Mouse (Mus musculus): ENCODE measurements around the gene Atmin. TPM values are rescaled to one million over a fixed set of nuclear protein-coding genes. Genes with fewer than 3 reads are reported as not detected.

Atmin gene
- polyA plus RNA-seq, 1 experiment from 2014 or later: 16.4 TPM

GRCm38 (mm10) chr8:116969531-116969930, 26.3 kb downstream of the Atmin start:
- Histone ChIP-seq H3K4me2 (ENCODE audit: low read length) (no peak overlapping the region), H3K27me3 (replicated peaks; ENCODE audit: control insufficient read depth, insufficient read depth, low read length) (no peaks in the 10 kb centered on the region), H3K9ac (ENCODE audit: low read length) (no peak overlapping the region), H3K27ac (ENCODE audit: low read depth, low read length) (no peak overlapping the region), H3K36me3 (ENCODE audit: control insufficient read depth, insufficient read depth, low read length) (no peaks in the 10 kb centered on the region), H3K4me1 (ENCODE audit: control insufficient read depth, insufficient read depth, low read length) (no peaks in the 10 kb centered on the region), H3K4me3 (ENCODE audit: low read depth, low read length) (no peak overlapping the region), H3K9me3 (replicated peaks; ENCODE audit: control insufficient read depth, low read length) (no peaks in the 10 kb centered on the region)
- WGBS: 85% methylated on average over 6 of the region's 6 CpGs
- no peak for DNase-seq (ENCODE audit: low spot score)
- ATAC-seq: no peak

DNA sequence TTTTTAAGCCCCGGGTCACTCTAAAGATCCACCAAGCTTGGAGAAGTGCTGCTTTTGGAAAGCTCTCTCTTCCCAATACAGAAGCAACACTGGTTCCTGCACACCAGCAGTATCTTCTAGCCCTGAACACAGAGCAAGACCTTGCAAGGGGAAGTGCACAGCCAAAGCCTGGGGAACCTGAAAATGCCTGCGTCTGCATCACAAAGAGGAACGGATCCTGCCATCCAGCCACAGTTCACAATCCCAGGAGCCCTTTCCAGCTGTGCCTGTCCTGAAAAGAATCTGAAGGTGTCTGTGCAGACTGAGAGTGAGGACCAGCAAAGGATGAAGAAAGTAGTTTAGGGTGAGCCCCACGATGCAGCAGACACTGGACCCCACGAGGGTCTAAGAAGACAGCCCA, 31.9 kb downstream of the Atmin start:
- 39% methylated on average over 5 of the region's 5 CpGs for WGBS
- no peak for ATAC-seq
- H3K4me2 ChIP-seq (ENCODE audit: low read length): no peak overlapping the region
- H3K27me3 ChIP-seq (replicated peaks; ENCODE audit: control insufficient read depth, insufficient read depth, low read length): no peaks in the 10 kb centered on the region
- no peak overlapping the region for H3K27ac ChIP-seq (ENCODE audit: low read depth, low read length)
- H3K4me1 ChIP-seq (ENCODE audit: control insufficient read depth, insufficient read depth, low read length): no peaks in the 10 kb centered on the region
- no peak overlapping the region for H3K9ac ChIP-seq (ENCODE audit: low read length)
- no peaks in the 10 kb centered on the region for H3K9me3 ChIP-seq (replicated peaks; ENCODE audit: control insufficient read depth, low read length)
- DNase-seq (ENCODE audit: low spot score): no peak
- no peak overlapping the region for H3K4me3 ChIP-seq (ENCODE audit: low read depth, low read length)
- no peaks in the 10 kb centered on the region for H3K36me3 ChIP-seq (ENCODE audit: control insufficient read depth, insufficient read depth, low read length)

- H3K9ac ChIP-seq (ENCODE audit: low read length): no peak overlapping the region
Measured at GRCm38 (mm10) chr8:116975606-116976005, 32.4 kb downstream of the Atmin start.

DNA sequence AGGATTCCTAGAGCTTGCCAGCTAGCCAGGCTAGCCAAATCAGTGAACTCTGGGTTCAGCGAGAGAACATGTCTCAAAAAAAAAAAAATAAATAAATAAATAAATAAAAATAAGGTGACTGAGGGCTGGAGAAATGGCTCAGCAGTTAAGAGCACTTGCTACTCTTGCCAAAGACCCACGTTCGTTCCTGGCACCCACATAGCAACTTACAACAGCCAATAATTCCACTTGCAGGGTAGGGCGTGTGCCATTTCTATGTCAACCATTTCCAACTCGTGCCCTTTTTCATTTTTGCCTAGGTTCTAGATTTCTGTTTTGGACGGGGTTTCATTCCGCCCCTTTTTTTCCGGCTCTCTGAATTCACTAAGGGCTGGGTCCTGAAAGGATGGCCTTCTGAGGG, 34.9 kb downstream of the Atmin start:
- Histone ChIP-seq H3K4me1 (ENCODE audit: control insufficient read depth, insufficient read depth, low read length) (no peaks in the 10 kb centered on the region), H3K27ac (ENCODE audit: low read depth, low read length) (no peak overlapping the region), H3K4me2 (ENCODE audit: low read length) (peak overlapping the region; percentile 61), H3K9ac (ENCODE audit: low read length) (peak overlapping the region; percentile 47), H3K27me3 (replicated peaks; ENCODE audit: control insufficient read depth, insufficient read depth, low read length) (no peaks in the 10 kb centered on the region), H3K4me3 (ENCODE audit: low read depth, low read length) (peak overlapping the region; percentile 47), H3K9me3 (replicated peaks; ENCODE audit: control insufficient read depth, low read length) (no peaks in the 10 kb centered on the region), H3K36me3 (ENCODE audit: control insufficient read depth, insufficient read depth, low read length) (no peaks in the 10 kb centered on the region)
- 31% methylated on average over 8 of the region's 8 CpGs for WGBS
- DNase-seq (ENCODE audit: low spot score) (peak; percentile 7), ATAC-seq (no peak)

More at GRCm38 (mm10) chr8:116975606-116976005, 32.4 kb downstream of the Atmin start:
- Histone ChIP-seq H3K36me3 (ENCODE audit: control insufficient read depth, insufficient read depth, low read length) (no peaks in the 10 kb centered on the region), H3K4me3 (ENCODE audit: low read depth, low read length) (no peak overlapping the region), H3K4me1 (ENCODE audit: control insufficient read depth, insufficient read depth, low read length) (no peaks in the 10 kb centered on the region), H3K27ac (ENCODE audit: low read depth, low read length) (no peak overlapping the region), H3K9me3 (replicated peaks; ENCODE audit: control insufficient read depth, low read length) (no peaks in the 10 kb centered on the region), H3K4me2 (ENCODE audit: low read length) (no peak overlapping the region), H3K27me3 (replicated peaks; ENCODE audit: control insufficient read depth, insufficient read depth, low read length) (no peaks in the 10 kb centered on the region)
- no peak for ATAC-seq
- DNase-seq (ENCODE audit: low spot score): no peak
- 55% methylated on average over 5 of the region's 5 CpGs for WGBS

- H3K27me3 ChIP-seq (replicated peaks; ENCODE audit: control insufficient read depth, insufficient read depth, low read length): no peaks in the 10 kb centered on the region
- H3K36me3 ChIP-seq (ENCODE audit: control insufficient read depth, insufficient read depth, low read length): no peaks in the 10 kb centered on the region
- no peaks in the 10 kb centered on the region for H3K4me1 ChIP-seq (ENCODE audit: control insufficient read depth, insufficient read depth, low read length)
- no peaks in the 10 kb centered on the region for H3K9me3 ChIP-seq (replicated peaks; ENCODE audit: control insufficient read depth, low read length)
- DNase-seq (ENCODE audit: low spot score): peak; percentile 99
- peak within 1 kb of the TSS; percentile 47 for H3K9ac ChIP-seq (ENCODE audit: low read length)
- under 1% methylated on average over 46 of the region's 46 CpGs for WGBS
- H3K4me2 ChIP-seq (ENCODE audit: low read length): peak within 1 kb of the TSS; percentile 61
- ATAC-seq: peak; percentile 99
- H3K4me3 ChIP-seq (ENCODE audit: low read depth, low read length): peak within 1 kb of the TSS; percentile 47
- H3K27ac ChIP-seq (ENCODE audit: low read depth, low read length): no peak within 1 kb of the TSS
Measured at GRCm38 (mm10) chr8:116978631-116979256, 35.6 kb downstream of the Atmin start, which contains the start of gene 1700030J22Rik. Gene 1700030J22Rik, minus strand, starts transcription at chr8:116978959.

- no peak overlapping the region for H3K4me3 ChIP-seq (ENCODE audit: low read depth, low read length)
- no peak overlapping the region for H3K9ac ChIP-seq (ENCODE audit: low read length)
- H3K27me3 ChIP-seq (replicated peaks; ENCODE audit: control insufficient read depth, insufficient read depth, low read length): no peaks in the 10 kb centered on the region
- ATAC-seq: no peak
- no peak overlapping the region for H3K27ac ChIP-seq (ENCODE audit: low read depth, low read length)
- H3K4me2 ChIP-seq (ENCODE audit: low read length): no peak overlapping the region
- H3K4me1 ChIP-seq (ENCODE audit: control insufficient read depth, insufficient read depth, low read length): no peaks in the 10 kb centered on the region
- 10% methylated on average over 4 of the region's 4 CpGs for WGBS
- peak; percentile 80 for DNase-seq (ENCODE audit: low spot score)
- no peaks in the 10 kb centered on the region for H3K36me3 ChIP-seq (ENCODE audit: control insufficient read depth, insufficient read depth, low read length)
- no peaks in the 10 kb centered on the region for H3K9me3 ChIP-seq (replicated peaks; ENCODE audit: control insufficient read depth, low read length)
Measured at GRCm38 (mm10) chr8:116980117-116980516, 36.9 kb downstream of the Atmin start.

GRCm38 (mm10) chr8:116989842-116990241, 46.6 kb downstream of the Atmin start:
- H3K36me3 ChIP-seq (ENCODE audit: control insufficient read depth, insufficient read depth, low read length): no peaks in the 10 kb centered on the region; the same call in 1 of the 2 replicates
- H3K9me3 ChIP-seq (replicated peaks; ENCODE audit: control insufficient read depth, low read length): no peaks in the 10 kb centered on the region
- H3K9ac ChIP-seq (ENCODE audit: low read length): no peak overlapping the region
- peaks cover 8% of the 10 kb centered on the region; the same call in 1 of the 2 replicates for H3K4me1 ChIP-seq (ENCODE audit: control insufficient read depth, insufficient read depth, low read length)
- DNase-seq (ENCODE audit: low spot score) (no peak), ATAC-seq (no peak)
- no peaks in the 10 kb centered on the region for H3K27me3 ChIP-seq (replicated peaks; ENCODE audit: control insufficient read depth, insufficient read depth, low read length)
- H3K4me2 ChIP-seq (ENCODE audit: low read length): no peak overlapping the region
- 94% methylated on average over 3 of the region's 3 CpGs for WGBS
- H3K4me3 ChIP-seq (ENCODE audit: low read depth, low read length): no peak overlapping the region
- H3K27ac ChIP-seq (ENCODE audit: low read depth, low read length): no peak overlapping the region

- DNase-seq (ENCODE audit: low spot score) (no peak), ATAC-seq (no peak)
- H3K27ac ChIP-seq (ENCODE audit: low read depth, low read length): no peak overlapping the region
- no peaks in the 10 kb centered on the region for H3K27me3 ChIP-seq (replicated peaks; ENCODE audit: control insufficient read depth, insufficient read depth, low read length)
- H3K9me3 ChIP-seq (replicated peaks; ENCODE audit: control insufficient read depth, low read length): no peaks in the 10 kb centered on the region
- H3K4me1 ChIP-seq (ENCODE audit: control insufficient read depth, insufficient read depth, low read length): peaks cover 8% of the 10 kb centered on the region; the same call in 1 of the 2 replicates
- WGBS: 74% methylated on average over 8 of the region's 8 CpGs
- no peak overlapping the region for H3K4me2 ChIP-seq (ENCODE audit: low read length)
- no peaks in the 10 kb centered on the region; the same call in 1 of the 2 replicates for H3K36me3 ChIP-seq (ENCODE audit: control insufficient read depth, insufficient read depth, low read length)
- no peak overlapping the region for H3K9ac ChIP-seq (ENCODE audit: low read length)
- no peak overlapping the region for H3K4me3 ChIP-seq (ENCODE audit: low read depth, low read length)
Measured at GRCm38 (mm10) chr8:116991241-116991640, 48.0 kb downstream of the Atmin start.

- Histone ChIP-seq H3K27me3 (replicated peaks; ENCODE audit: control insufficient read depth, insufficient read depth, low read length) (no peaks in the 10 kb centered on the region), H3K27ac (ENCODE audit: low read depth, low read length) (no peak overlapping the region), H3K4me2 (ENCODE audit: low read length) (peak overlapping the region; percentile 93), H3K4me1 (ENCODE audit: control insufficient read depth, insufficient read depth, low read length) (peaks cover 8% of the 10 kb centered on the region; the same call in 1 of the 2 replicates), H3K36me3 (ENCODE audit: control insufficient read depth, insufficient read depth, low read length) (no peaks in the 10 kb centered on the region), H3K9ac (ENCODE audit: low read length) (peak overlapping the region; percentile 69), H3K9me3 (replicated peaks; ENCODE audit: control insufficient read depth, low read length) (no peaks in the 10 kb centered on the region), H3K4me3 (ENCODE audit: low read depth, low read length) (peak overlapping the region; percentile 66)
- no peak for ATAC-seq
- WGBS: 6% methylated on average over 23 of the region's 23 CpGs
- DNase-seq (ENCODE audit: low spot score): peak; percentile 29
Measured at GRCm38 (mm10) chr8:116992176-116992971, 49.2 kb downstream of the Atmin start.
